Mouse (Mus musculus) ES-E14 (cell line): ENCODE measurements around the gene Tnks1bp1. TPM values are rescaled to one million over a fixed set of nuclear protein-coding genes. Genes with fewer than 3 reads are reported as not detected.

Source experiments
- DNase-seq: peaks from one replicate; pipeline ENCODE4 v3.0.0-alpha.2; 2013; ENCODE audit warnings: low read depth, low spot score
- H3K27ac ChIP-seq: 2 replicates; pipeline ENCODE4 v1.5.1; 2012; ENCODE audit warnings: low read depth, mild to moderate bottlenecking, low read length, moderate library complexity, mixed read lengths; ENCODE audit not compliant: poor library complexity, insufficient read depth, severe bottlenecking
- H3K36me3 ChIP-seq: 2 replicates; pipeline ENCODE4 v1.6.1; 2012; ENCODE audit warnings: mild to moderate bottlenecking, low read length, moderate library complexity, mixed read lengths; ENCODE audit not compliant: control insufficient read depth, poor library complexity, insufficient read depth, severe bottlenecking
- H3K4me1 ChIP-seq, 2 experiments: fragments of 150-350 bp in 1 of 2; sonication (generic) in 1 of 2; 2 replicates each; pipeline ENCODE4 v1.6.1; 2012; ENCODE audit warnings: low read length in 2 of 2, mild to moderate bottlenecking in 1 of 2, mixed read lengths in 1 of 2; ENCODE audit not compliant: control insufficient read depth in 2 of 2, insufficient read depth in 2 of 2, poor library complexity in 1 of 2
- H3K4me3 ChIP-seq, 2 experiments: fragments of 150-350 bp in 1 of 2; sonication (generic) in 1 of 2; 2 replicates each; pipeline ENCODE4 v1.5.1; 2012; ENCODE audit warnings: low read length in 2 of 2, low read depth in 1 of 2, mild to moderate bottlenecking in 1 of 2, mixed read lengths in 1 of 2; ENCODE audit not compliant: insufficient read depth in 1 of 2, poor library complexity in 1 of 2, severe bottlenecking in 1 of 2
- H3K9ac ChIP-seq: 2 replicates; pipeline ENCODE4 v1.6.1; 2012; ENCODE audit warnings: low read depth, mild to moderate bottlenecking, low read length, mixed read lengths; ENCODE audit not compliant: poor library complexity, insufficient read depth, severe bottlenecking
- H3K9me3 ChIP-seq: fragments of 150-350 bp; sonication (generic); 2 replicates; pipeline ENCODE4 v1.6.1; 2012; ENCODE audit warnings: low read depth, mild to moderate bottlenecking, low read length; ENCODE audit not compliant: control insufficient read depth, insufficient read depth
- CHD2 ChIP-seq: IDR thresholded peaks from 2 replicates; pipeline ENCODE4 v1.6.1; 2014; ENCODE audit warnings: mild to moderate bottlenecking, low read depth, low read length, inconsistent platforms
- HCFC1 ChIP-seq: IDR thresholded peaks from 2 replicates; pipeline ENCODE4 v1.6.1; 2012; ENCODE audit warnings: low read length, inconsistent platforms, borderline replicate concordance; ENCODE audit not compliant: insufficient read depth
- MAFK ChIP-seq: IDR thresholded peaks from 2 replicates; pipeline ENCODE4 v1.6.1; 2014; ENCODE audit warnings: mild to moderate bottlenecking, low read depth, low read length, inconsistent platforms; ENCODE audit not compliant: insufficient read depth
- ZC3H11A ChIP-seq: IDR thresholded peaks from 2 replicates; pipeline ENCODE4 v1.6.1; 2012; ENCODE audit warnings: low read depth, mild to moderate bottlenecking, inconsistent platforms, low read length, borderline replicate concordance
- ZNF384 ChIP-seq: IDR thresholded peaks from 2 replicates; pipeline ENCODE4 v1.6.1; 2012; ENCODE audit warnings: low read depth, low read length, inconsistent platforms
- in situ Hi-C, 2 experiments: fragments of 600-800 bp; cut with MboI; formaldehyde crosslinking; loops; one replicate each; pipeline ENCODE4 v1.15.1; 2025; ENCODE audit warnings: low sequenced_read_pairs in 2 of 2, inconsistent platforms in 1 of 2; ENCODE audit not compliant: unreplicated experiment in 2 of 2
- total RNA-seq: library from RNA; depleted of rRNA; stranded (reverse); fragments of 300-350 nt; gene quantifications from 2 replicates; pipeline ENCODE4 v1.2.3, GENCODE M21; 2012

Gene Tnks1bp1
- total RNA-seq, 1 experiment: 36.7 TPM

DNA sequence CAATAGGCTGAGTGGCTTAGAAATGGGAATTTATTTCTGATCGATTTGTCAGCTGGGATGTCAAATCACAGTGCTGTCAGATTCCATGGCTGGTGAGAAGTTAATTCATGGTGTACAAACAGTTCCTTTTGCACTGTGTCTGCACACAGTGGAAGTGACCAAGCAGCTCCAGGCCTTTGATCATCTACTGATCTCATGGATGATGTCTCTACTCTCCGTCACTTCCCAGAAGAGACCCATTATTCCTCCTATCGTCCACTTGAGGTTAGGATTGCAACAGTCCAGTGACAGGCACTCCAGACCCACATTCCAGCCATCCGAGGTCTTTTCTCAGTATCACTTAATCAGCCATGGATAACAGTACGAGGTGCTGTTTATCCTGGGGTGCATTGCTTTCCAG is 25.9 kb downstream of the Tnks1bp1 start:
- H3K4me3 ChIP-seq: no peak overlapping the region
- no peaks in the 10 kb centered on the region for H3K9me3 ChIP-seq
- H3K27ac ChIP-seq: no peak overlapping the region
- H3K9ac ChIP-seq: no peak overlapping the region
- H3K4me1 ChIP-seq: no peaks in the 10 kb centered on the region
- TF ChIP-seq MAFK: no peak
- no peak for TF ChIP-seq ZNF384
- no peak for TF ChIP-seq ZC3H11A
- TF ChIP-seq CHD2: no peak
- TF ChIP-seq HCFC1: no peak
- 0 out of 2 replicates have a peak, but pooled peaks cover 2% of the 10 kb centered on the region for H3K36me3 ChIP-seq
- in situ Hi-C loops: no loop called here
- no peak for DNase-seq

DNA sequence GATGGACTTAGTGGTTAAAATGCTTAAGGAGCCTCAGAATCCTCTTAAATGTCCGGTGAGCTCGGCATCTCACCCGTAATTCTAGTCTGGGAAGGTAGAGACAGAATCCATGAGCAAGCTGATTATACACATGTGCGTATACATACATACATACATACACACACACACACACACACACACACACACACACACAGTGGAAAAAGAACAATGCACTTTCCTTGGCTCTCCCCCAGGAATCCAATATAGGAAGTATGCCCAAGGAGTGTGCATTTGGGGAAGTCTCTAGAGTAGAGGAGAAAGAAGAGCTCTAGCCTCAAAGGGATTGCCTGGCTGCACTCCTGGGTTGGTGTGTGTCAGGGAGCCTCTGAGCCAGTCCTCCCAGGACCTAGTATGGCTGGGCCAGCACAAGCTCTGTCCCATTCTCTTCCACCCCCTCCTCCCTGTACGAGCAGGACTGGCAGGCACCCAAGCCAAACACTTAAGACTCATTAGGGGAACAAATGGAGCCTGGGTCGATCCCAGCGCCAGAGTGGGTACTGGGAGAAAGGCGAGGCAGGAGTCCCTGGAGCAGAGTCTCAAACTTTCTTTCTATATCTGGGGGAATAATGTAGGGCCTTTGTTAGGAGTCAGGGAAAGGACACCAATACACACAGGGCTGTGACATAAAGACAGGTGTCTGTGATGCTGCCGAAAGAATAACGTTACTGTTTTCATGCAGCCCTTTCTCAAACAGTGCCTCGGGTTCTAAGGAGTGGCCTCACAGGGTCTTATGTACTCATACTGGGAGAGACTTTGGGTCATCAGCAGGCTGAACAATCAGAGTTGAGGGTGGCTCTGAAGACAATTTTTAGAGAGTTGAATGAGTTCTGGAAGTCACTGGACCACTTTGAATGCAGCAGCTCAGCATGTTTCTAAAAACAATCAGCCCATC is 41.2 kb downstream of the Tnks1bp1 start:
- no peak for DNase-seq
- TF ChIP-seq CHD2: no peak
- no peak for TF ChIP-seq ZC3H11A
- TF ChIP-seq ZNF384: no peak
- no peak for TF ChIP-seq MAFK
- TF ChIP-seq HCFC1: no peak
- no peak overlapping the region for H3K4me3 ChIP-seq
- in situ Hi-C loops: no loop called here
- H3K27ac ChIP-seq: no peak overlapping the region
- no peak overlapping the region for H3K9ac ChIP-seq
- H3K4me1 ChIP-seq: no peaks in the 10 kb centered on the region
- no peaks in the 10 kb centered on the region for H3K9me3 ChIP-seq
- H3K36me3 ChIP-seq: no peaks in the 10 kb centered on the region

DNA sequence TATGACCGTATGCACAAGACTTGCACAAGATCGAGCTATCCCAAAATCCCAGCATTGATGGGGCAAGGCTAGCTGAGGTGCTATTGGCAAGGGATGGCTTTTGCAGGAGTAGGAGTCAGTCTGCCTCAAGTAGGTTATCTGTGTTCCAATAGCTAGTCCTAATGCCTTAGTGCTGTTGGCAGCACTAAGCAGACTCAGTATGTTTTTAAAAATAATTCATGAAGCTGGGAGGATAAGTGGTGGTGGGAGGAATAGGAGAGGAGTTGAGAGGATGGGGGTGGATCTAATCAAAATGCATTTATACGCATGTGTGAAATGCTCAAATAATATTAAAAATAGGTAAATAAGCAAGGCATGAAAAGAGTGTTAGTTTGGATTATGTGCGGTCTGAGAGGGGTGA is 43.5 kb downstream of the Tnks1bp1 start:
- H3K9me3 ChIP-seq: no peaks in the 10 kb centered on the region
- no peak overlapping the region for H3K9ac ChIP-seq
- H3K36me3 ChIP-seq: no peaks in the 10 kb centered on the region
- TF ChIP-seq HCFC1 (no peak), MAFK (no peak)
- H3K4me3 ChIP-seq: no peak overlapping the region
- H3K4me1 ChIP-seq: no peaks in the 10 kb centered on the region
- H3K27ac ChIP-seq: no peak overlapping the region
- in situ Hi-C loops: no loop called here
- DNase-seq: no peak

DNA sequence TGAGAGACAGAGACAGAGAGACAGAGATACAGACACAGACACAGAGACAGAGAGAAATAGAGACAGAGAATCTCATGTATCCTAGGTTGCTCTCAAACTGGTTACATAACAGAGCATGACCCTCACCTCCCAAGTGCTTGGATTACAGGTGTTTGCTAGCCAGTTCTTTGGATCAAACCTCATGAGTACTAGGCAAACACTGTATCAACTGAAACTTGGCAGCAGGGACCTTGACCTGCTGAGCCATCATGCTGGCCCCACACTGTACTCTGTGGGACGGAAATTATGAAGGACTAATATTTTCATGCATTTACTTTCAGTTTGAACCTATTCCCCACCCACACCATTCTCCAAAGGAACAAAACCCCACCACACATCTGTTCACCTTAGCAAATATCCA is 45.6 kb downstream of the Tnks1bp1 start:
- H3K36me3 ChIP-seq: no peaks in the 10 kb centered on the region
- no peak overlapping the region for H3K27ac ChIP-seq
- TF ChIP-seq ZNF384: no peak
- TF ChIP-seq MAFK: no peak
- no peak for TF ChIP-seq HCFC1
- TF ChIP-seq ZC3H11A: no peak
- TF ChIP-seq CHD2: no peak
- H3K9ac ChIP-seq: no peak overlapping the region
- DNase-seq: no peak
- no peak overlapping the region for H3K4me3 ChIP-seq
- no peaks in the 10 kb centered on the region for H3K9me3 ChIP-seq
- in situ Hi-C loops: no loop called here
- no peaks in the 10 kb centered on the region for H3K4me1 ChIP-seq
